Mouse (Mus musculus) MEL (cell line): ENCODE measurements at regions not wholly inside any gene's neighbourhood (a gene's known extent, or its start where the extent isn't known, plus 50 kb on each side); places are given as distances from the start of the nearest gene placed in this dataset.

Experiments used
- DNase-seq: peaks from one replicate; pipeline ENCODE4 v3.0.0; 2011; ENCODE audit warnings: low read depth, low spot score
- H3K27ac ChIP-seq: 2 replicates; pipeline ENCODE4 v1.5.1; 2012; ENCODE audit warnings: low read depth, mild to moderate bottlenecking, control low read depth, low read length, moderate library complexity; ENCODE audit not compliant: control insufficient read depth
- H3K27me3 ChIP-seq, 2 experiments: fragments of 150-350 bp in 1 of 2; sonication (generic) in 1 of 2; 2 replicates each; pipeline ENCODE4 v1.6.1; 2012; ENCODE audit warnings: low read length in 2 of 2, mild to moderate bottlenecking in 2 of 2, improper control_type of control experiment in 1 of 2, moderate library complexity in 1 of 2; ENCODE audit not compliant: insufficient read depth in 2 of 2, control insufficient read depth in 1 of 2
- H3K36me3 ChIP-seq, 2 experiments: 2 replicates each; pipeline ENCODE4 v1.6.1; 2012 to 2014; ENCODE audit warnings: low read length in 2 of 2, improper control_type of control experiment in 1 of 2, inconsistent platforms in 1 of 2, mild to moderate bottlenecking in 1 of 2; ENCODE audit not compliant: insufficient read depth in 2 of 2, control insufficient read depth in 1 of 2
- H3K4me1 ChIP-seq, 2 experiments: fragments of 150-350 bp in 1 of 2; sonication (generic) in 1 of 2; 2 replicates each; pipeline ENCODE4 v1.6.1; 2012; ENCODE audit warnings: low read length in 2 of 2, improper control_type of control experiment in 1 of 2, mild to moderate bottlenecking in 1 of 2; ENCODE audit not compliant: insufficient read depth in 2 of 2, control insufficient read depth in 1 of 2
- H3K4me3 ChIP-seq, 2 experiments: fragments of 150-350 bp in 1 of 2; sonication (generic) in 1 of 2; 2 replicates each; pipeline ENCODE4 v1.5.1; 2012; ENCODE audit warnings: low read depth in 2 of 2, low read length in 2 of 2, mild to moderate bottlenecking in 2 of 2, moderate library complexity in 2 of 2, control low read depth in 1 of 2, improper control_type of control experiment in 1 of 2; ENCODE audit not compliant: control insufficient read depth in 1 of 2, insufficient read depth in 1 of 2
- H3K79me2 ChIP-seq: 2 replicates; pipeline ENCODE4 v1.6.1; 2012; ENCODE audit warnings: mild to moderate bottlenecking, low read length, moderate library complexity; ENCODE audit not compliant: control insufficient read depth, poor library complexity, insufficient read depth
- H3K9ac ChIP-seq: 2 replicates; pipeline ENCODE4 v1.6.1; 2012; ENCODE audit warnings: low read depth, mild to moderate bottlenecking, control low read depth, low read length, moderate library complexity; ENCODE audit not compliant: control insufficient read depth, poor library complexity, severe bottlenecking
- H3K9me3 ChIP-seq: fragments of 150-350 bp; sonication (generic); replicated peaks from 2 replicates; pipeline ENCODE4 v1.6.1; 2012; ENCODE audit warnings: mild to moderate bottlenecking, low read length, improper control_type of control experiment, moderate library complexity; ENCODE audit not compliant: insufficient read depth
- ETS1 ChIP-seq: IDR thresholded peaks from 2 replicates; pipeline ENCODE4 v1.6.1; 2012; ENCODE audit warnings: low read depth, mild to moderate bottlenecking, inconsistent platforms, low read length, improper control_type of control experiment, moderate library complexity
- GABPA ChIP-seq: IDR thresholded peaks from 2 replicates; pipeline ENCODE4 v1.6.1; 2012; ENCODE audit warnings: low read depth, mild to moderate bottlenecking, inconsistent platforms, low read length, improper control_type of control experiment, moderate library complexity
- GATA1 ChIP-seq: IDR thresholded peaks from 2 replicates; pipeline ENCODE4 v1.6.1; 2011; ENCODE audit warnings: low read depth, low read length, improper control_type of control experiment
- MAFK ChIP-seq: IDR thresholded peaks from 2 replicates; pipeline ENCODE4 v1.6.1; 2011; ENCODE audit warnings: low read depth, mild to moderate bottlenecking, low read length, improper control_type of control experiment, borderline replicate concordance
- MXI1 ChIP-seq: IDR thresholded peaks from 2 replicates; pipeline ENCODE4 v1.6.1; 2011; ENCODE audit warnings: mild to moderate bottlenecking, low read depth, low read length, improper control_type of control experiment
- NELFE ChIP-seq: IDR thresholded peaks from 2 replicates; pipeline ENCODE4 v1.6.1; 2011; ENCODE audit warnings: low read depth, low read length, improper control_type of control experiment
- POLR2A ChIP-seq, 2 experiments: IDR thresholded peaks; 2 replicates each; pipeline ENCODE4 v1.6.1; 2011 to 2012; ENCODE audit warnings: low read length in 2 of 2, mild to moderate bottlenecking in 2 of 2, control low read depth in 1 of 2, improper control_type of control experiment in 1 of 2, low read depth in 1 of 2, moderate library complexity in 1 of 2; ENCODE audit not compliant: control insufficient read depth in 1 of 2, insufficient read depth in 1 of 2, poor library complexity in 1 of 2
- SIN3A ChIP-seq: IDR thresholded peaks from 2 replicates; pipeline ENCODE4 v1.6.1; 2012; ENCODE audit warnings: low read length, improper control_type of control experiment, inconsistent platforms
- ZMIZ1 ChIP-seq: IDR thresholded peaks from 2 replicates; pipeline ENCODE4 v1.6.1; 2012; ENCODE audit warnings: low read depth, mild to moderate bottlenecking, inconsistent platforms, low read length, improper control_type of control experiment, moderate library complexity

GRCm38 (mm10) chr7:51790690-51791560, 70.9 kb upstream of the Gas2 start:
- no peaks in the 10 kb centered on the region for H3K4me1 ChIP-seq
- no peak overlapping the region for H3K9ac ChIP-seq
- no peak for DNase-seq
- H3K27me3 ChIP-seq = 0 out of 4 replicates have a peak, but pooled peaks cover 0 to 2% of the 10 kb centered on the region in 2 experiments
- H3K9me3 ChIP-seq = no peaks in the 10 kb centered on the region
- H3K27ac ChIP-seq = no peak overlapping the region
- TF ChIP-seq NELFE (no peak), SIN3A (no peak), ZMIZ1 (no peak), GATA1 (no peak), POLR2A (IDR thresholded peaks at IDR 0.05; ENCODE audit: control insufficient read depth in 1 of 2, insufficient read depth in 1 of 2, low read depth in 1 of 2, low read length in 2 of 2, poor library complexity in 1 of 2) (no peak), ETS1 (no peak), MAFK (no peak), MXI1 (no peak)
- no peaks in the 10 kb centered on the region for H3K79me2 ChIP-seq
- no peak overlapping the region for H3K4me3 ChIP-seq
- H3K36me3 ChIP-seq = no peaks in the 10 kb centered on the region

- no peaks in the 10 kb centered on the region for H3K4me1 ChIP-seq
- no peak for TF ChIP-seq GABPA
- no peaks in the 10 kb centered on the region for H3K36me3 ChIP-seq
- no peaks in the 10 kb centered on the region for H3K9me3 ChIP-seq
- 0 out of 4 replicates have a peak, but pooled peaks cover 0 to 2% of the 10 kb centered on the region in 2 experiments for H3K27me3 ChIP-seq
- DNase-seq = no peak
- H3K4me3 ChIP-seq = no peak overlapping the region
- no peak overlapping the region for H3K9ac ChIP-seq
- H3K79me2 ChIP-seq = no peaks in the 10 kb centered on the region
- H3K27ac ChIP-seq = no peak overlapping the region
Observed at GRCm38 (mm10) chr7:51791561-51791863, 70.3 kb upstream of the Gas2 start.
